Mouse (Mus musculus) cerebellum, postnatal 4 days (tissue): ENCODE results near the gene Gpha2.
A peak's percentile ranks its signal among the peaks of the same experiment; 100 is the strongest.

ENCODE experiments used
- DNase-seq, 2 experiments: peaks; one replicate each; pipeline ENCODE4 v3.0.0; 2022; ENCODE audit warnings: low spot score in 2 of 2, mixed read lengths in 1 of 2

Gene Gpha2

DNA sequence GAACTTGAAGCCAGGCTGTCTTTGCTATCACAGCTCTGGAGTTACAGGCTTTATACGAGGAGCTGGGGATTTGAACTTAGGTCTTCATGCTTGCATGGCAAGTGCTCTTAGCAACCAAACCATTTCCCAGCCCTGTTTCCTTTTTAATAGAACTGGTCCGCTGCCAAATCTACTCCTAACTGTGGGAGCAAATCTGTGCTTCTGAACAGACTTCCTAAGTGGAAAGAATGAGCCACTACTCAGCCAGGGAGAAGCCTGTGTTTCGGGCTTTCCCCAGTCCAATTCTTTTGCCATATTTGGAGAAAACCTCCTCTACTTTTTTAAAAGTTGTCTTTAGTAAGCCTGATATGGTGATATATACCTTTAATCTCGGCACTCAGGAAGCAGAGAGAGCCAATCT, 46.6 kb downstream of the Gpha2 start:
- no peak for DNase-seq

GRCm38 (mm10) chr19:6273592-6273991, 47.4 kb downstream of the Gpha2 start:
- no peak for DNase-seq

GRCm38 (mm10) chr19:6273998-6274608, 47.9 kb downstream of the Gpha2 start:
- DNase-seq, result no peak

GRCm38 (mm10) chr19:6275740-6276389, 49.7 kb downstream of the Gpha2 start:
- no peak for DNase-seq

- peak; percentile 97 to 98 for DNase-seq
Observed at GRCm38 (mm10) chr19:6276426-6277421, 50.5 kb downstream of the Gpha2 start, which contains the start of gene Ehd1. Ehd1 (plus strand) TSS chr19:6276725.
